Mouse (Mus musculus): ENCODE data around the gene Rnf19b.

Gene Rnf19b

DNA sequence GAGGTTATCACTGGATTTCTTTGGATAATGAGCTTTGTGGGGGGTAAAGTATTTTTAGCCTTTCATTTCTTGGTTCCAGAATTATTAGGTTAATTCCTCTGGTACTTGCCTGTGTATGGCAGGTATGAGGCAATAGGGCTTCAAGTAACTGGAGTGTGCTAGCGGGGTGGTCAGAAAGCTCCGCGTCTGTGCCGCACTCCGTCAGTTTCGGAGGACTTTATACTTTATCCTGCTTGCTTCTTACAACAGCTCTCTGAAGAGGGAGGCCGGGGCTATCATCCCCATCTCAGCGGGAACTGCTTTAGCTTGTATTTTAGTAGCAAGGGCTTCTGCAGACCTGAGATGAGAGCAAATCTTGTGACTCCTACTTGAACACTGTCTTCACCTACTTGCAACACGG, 21.1 kb downstream of the Rnf19b start:
- no peak for DNase-seq (ENCODE audit: low spot score)

DNA sequence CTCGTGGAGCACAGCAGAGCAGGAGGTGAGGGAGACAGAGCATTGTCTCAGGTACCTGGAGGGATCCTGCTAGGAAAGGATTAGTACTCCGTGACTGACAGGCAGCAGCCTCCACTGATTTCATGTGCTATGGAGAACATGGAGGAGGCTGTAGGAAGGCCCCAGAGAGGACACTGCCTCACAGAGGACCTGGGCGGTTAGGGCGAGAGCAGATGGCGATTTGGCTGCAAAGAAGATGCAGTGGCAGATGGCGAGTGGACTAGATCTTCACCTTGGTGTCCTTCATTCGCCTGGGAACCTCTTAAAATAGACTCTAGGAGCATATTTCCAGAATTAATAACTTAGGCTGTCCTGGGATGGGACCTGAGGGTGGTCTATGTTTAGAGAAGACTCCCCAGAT, 23.0 kb downstream of the Rnf19b start:
- no peak for DNase-seq (ENCODE audit: low spot score)

DNA sequence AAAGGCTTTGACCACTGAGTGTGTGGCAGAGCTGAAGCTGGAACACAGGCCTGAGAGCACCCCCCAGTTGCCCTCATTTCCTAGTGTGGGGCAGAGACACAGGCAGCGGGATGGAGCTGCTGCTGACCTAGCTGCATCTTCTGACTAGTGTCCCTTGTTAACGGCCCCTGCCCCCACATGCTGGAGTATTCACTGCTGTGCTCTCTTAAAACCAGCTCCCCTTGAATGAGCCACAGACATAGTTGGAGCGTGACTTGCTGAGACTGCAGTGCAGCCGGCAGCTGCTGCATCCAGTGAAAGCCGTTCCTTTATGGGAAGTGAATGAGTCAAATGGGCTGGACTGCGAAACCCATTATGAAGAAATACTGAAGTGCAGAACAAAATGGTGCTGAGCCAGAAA, 23.4 kb downstream of the Rnf19b start:
- DNase-seq (ENCODE audit: low spot score): no peak

DNA sequence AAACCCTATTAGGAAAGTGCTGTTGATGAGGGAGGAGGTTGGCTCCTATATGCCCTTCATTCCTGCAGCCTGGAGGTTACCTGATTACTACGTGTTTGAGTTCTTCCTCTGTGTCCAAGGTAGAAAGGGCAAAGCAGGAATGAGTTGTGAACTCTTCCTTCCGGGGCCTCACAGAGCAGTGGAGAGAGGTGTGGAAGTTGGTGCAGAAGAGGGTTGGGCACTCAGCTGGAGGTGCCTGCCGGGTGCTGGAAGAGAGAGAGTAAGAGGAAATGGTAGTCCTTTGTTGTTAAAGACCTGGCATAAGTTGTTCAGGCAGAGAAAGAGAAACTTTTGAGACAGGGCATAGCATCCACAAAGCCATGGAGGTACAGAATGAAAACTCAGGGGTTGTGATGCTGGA, 23.9 kb downstream of the Rnf19b start:
- DNase-seq (ENCODE audit: low spot score): no peak

DNA sequence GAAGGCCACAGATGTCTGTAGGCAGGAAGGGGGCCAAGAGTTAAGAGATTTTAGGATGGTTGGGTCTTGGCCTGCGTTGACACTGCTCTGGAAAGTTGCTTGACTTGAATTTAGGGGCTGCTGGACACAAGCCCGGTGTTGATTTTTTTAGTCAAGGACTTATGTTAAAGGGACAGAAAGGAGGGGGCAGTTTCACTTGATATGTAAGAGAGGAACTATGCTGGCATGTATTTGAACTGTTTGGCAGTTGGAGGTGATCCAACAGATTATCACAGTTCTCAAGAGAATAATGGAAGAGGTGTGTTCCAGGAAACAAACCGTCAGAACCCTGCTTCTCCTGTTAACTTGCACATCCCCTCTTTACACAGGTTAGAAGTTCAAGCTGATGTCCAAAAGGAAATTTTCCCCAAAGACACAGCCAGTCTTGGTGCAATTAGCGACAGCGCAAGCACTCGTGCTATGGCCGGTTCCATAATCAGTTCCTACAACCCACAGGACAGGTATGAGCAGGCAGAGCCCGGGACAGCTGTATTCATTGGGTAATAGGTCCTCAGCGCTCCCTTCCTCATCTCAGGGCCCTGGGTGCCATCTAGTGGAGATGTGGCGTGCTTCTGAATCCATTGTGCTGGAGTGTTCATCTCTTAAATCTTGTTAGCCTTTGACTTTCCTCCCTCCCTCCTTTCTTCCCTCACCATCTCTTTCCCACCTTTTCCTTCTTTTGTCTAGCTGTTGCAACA, 24.5 kb downstream of the Rnf19b start:
- peak; percentile 88 for DNase-seq (ENCODE audit: low spot score)

DNA sequence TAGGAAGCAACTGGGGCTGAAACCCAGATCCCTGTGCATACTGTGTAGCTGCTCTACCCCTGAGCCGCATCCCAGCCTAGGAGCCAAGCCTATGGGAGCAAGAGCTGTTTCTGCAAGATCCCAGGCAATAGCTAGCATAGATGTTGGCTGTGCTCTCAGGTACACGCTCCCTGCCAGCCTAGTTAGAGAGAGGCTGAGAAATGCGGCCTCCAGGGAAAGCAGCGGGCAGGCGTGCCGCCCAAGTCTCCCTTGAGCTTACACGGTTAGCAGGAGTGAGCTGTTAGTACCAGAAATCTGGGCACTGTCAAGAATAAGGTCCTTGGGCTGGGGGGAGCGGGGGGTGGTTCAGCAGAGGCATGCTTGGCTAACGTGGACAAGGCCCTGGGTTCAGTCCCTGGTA, 26.8 kb downstream of the Rnf19b start:
- no peak for DNase-seq (ENCODE audit: low spot score)

DNA sequence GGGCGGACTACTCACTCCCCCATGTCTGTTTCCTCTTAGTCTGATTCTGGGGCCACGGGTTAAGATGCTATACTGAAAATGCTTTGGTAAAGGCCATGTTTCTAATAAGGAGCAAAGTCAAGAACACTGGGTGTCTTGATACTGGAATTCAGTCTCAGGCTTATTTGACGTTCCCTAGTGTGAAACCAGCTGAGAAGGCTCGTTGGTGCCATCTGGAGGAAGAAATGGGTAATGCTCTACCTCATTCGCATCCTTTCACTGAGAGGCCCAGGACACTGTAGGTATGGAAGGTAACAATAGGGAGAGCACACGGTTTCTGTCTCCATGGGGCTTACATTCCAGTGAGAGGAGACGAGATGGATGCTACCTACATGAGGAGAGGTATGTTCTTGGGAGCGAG, 28.0 kb downstream of the Rnf19b start:
- DNase-seq (ENCODE audit: low spot score): peak; percentile 89

DNA sequence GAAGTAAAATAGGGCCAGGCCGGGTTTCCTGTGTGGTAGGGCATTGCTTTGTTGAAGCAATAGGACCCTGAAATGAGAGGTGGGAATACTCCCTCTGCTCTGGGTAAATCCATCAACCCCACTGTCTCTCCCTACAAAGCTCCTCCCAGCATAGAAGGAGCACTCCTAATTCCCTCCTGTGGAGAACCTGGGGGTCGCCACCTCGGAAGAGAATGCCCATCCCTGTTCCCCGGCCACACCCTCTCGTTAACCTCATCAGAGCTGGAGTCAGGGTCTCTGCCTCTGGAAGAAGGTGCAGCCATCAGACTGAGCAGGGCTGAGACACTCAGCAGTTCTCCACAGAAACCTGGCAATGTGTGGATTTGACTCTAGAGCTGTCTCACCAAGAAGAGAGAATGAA, 29.8 kb downstream of the Rnf19b start:
- DNase-seq (ENCODE audit: low spot score): no peak

DNA sequence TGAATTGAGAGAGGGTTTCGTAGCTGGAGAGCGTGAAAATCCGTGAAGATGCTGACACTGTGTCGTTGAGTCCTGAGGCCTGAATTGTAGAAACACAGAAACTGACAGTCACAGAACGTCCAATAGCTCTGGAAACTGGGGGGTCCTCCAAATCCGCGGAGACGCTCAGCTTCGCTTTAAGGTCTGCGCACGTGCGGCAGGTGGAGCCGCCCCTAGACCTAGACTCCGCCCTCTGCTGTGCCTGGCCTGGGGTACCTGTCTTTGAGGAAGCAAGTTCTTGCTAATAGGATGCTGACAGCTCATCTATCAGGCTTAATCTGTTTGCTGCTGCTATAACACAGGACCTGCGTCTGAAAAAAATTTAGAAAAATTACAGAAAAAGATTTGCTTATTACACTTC, 37.2 kb downstream of the Rnf19b start:
- no peak for DNase-seq (ENCODE audit: low spot score)

DNA sequence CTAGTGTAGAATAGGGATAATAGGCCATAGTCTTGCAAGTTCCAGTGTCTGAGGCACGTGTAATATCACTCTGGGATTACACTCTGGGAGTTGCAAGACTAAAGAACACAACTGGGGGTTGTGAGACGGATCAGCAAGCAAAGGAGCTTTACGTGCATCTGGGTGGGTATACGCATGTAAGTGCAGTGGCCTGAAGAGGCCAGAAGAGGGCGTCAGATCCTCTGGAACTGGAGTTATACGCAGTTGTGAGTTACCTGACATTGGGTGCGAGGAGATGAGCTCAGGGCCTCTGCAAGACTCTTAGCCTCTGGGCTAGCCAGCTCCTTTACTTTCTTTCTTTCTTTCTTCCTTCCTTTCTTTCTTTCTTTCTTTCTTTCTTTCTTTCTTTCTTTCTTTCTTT, 38.9 kb downstream of the Rnf19b start:
- no peak for DNase-seq (ENCODE audit: low spot score)

DNA sequence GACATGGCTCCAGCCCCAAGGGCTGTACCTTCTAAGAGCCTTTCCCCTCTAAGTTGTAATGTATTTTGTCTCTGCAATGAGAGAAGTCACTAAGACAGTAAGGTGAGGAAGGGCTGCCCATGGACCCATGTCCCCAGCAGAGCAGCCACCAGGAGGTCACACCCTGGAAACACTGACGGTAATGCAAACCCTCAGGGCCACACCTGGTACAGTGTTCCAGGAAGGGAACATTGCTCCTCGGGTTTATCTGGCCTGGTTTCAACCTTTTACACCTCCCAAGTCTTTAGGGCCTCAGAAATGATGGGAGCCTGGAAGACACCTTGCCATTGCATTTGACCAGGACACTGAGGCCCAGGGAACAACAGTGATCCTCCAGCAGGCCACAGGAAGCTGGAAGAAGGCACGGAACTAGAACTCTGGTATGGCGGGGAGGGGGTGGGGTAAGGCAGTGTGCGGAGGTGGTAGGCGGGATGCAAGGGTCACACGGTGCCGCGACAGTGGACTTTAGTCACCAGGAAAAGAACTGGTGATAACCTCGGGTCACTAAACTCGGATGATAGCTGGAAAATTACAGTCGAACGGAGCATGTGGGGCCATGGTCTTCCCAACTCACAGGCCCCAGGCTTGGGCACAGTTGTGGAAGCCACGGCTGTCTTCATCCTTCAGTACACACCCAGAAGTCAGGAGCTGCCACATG, 44.2 kb downstream of the Rnf19b start:
- no peak for DNase-seq (ENCODE audit: low spot score)

DNA sequence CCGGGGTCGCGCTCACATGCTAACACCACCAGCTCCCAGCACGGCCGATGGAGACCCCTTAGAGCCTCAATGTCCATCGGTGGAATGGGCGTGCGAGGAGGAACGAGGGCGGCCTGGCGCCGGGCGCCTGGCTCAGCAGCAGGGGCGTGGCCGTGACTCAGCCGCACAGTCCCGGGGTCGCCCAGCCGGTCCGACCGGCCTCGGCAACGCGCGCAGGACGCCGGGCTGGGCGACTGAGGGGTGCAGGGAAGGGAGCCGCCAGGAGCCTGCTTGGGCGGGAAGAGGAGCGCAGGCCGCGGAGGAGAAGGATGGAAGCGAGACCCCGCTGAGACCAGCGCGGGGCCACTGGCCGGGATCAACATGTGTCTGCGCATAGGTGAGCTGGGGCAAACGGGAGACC, 47.3 kb downstream of the Rnf19b start, which contains the start of gene Tmem54:
TSS of gene Tmem54 (plus strand) at position 193 of the 400 bp plus-strand sequence.
- no peak for DNase-seq (ENCODE audit: low spot score)

DNA sequence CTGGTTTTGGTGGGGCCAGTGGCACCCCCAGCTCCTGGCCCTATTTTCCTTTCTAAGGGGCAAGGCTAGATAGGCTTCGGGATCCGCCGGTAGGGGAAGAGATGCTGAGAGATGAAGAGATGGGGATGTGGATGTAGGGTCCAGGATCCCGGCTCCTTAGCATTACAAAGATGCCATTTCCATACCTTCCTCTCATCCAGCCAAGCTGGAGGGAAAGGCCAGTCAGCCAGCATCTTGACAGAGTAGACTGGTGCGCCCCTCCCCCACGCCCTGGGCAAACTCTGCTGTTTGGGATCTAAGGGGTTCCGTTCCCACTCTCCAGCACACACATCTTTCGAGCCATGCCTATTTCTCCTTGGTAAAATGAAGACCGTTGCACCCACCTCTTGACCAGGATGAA, 48.0 kb downstream of the Rnf19b start:
- DNase-seq (ENCODE audit: low spot score): no peak

DNA sequence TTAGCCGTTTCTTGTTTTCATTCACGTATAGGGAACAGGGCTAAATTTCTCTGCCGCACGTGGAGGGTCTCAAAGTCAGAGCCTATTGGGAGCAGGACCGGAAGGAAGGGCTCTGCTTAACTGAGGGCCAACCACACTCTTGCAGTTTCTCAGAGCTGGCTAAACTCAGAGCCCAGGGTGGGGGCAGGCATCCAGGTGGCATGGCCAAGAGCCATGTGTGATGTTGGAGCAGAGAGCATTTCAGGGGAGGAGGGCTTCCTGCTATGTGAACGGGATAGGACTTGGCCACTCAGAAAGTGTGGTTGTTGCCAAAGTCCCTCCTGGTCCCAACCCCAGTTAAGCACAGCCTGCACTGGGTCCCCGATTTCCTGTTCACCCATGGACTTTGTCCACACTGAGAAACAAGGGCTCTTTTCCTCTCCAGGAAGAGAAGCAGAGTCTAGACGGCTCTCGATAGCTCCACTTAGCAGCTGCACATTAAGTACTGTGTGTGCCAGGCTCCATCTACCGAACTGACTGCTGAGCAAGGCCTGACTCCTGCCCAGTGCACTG, 49.4 kb downstream of the Rnf19b start:
- no peak for DNase-seq (ENCODE audit: low spot score)

DNA sequence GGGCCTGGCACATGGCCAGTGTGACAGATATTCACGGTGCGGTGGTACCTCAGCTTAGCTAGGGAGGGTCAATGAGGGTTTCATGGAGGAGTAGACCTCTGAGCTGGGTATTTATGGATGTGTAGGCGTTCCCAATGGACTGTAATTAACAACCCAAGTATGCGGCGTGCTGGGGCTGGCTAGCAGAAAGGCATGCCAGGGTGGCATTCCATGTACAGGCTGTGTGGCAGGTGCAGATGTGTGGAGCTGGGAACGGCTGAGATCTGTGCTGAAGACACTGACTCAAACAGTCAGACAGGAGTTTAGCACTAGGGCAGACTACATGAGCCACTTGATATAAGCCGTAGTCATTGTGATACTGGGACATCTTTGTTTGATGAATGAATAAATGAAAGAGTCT, 50.6 kb downstream of the Rnf19b start:
- DNase-seq (ENCODE audit: low spot score): no peak

DNA sequence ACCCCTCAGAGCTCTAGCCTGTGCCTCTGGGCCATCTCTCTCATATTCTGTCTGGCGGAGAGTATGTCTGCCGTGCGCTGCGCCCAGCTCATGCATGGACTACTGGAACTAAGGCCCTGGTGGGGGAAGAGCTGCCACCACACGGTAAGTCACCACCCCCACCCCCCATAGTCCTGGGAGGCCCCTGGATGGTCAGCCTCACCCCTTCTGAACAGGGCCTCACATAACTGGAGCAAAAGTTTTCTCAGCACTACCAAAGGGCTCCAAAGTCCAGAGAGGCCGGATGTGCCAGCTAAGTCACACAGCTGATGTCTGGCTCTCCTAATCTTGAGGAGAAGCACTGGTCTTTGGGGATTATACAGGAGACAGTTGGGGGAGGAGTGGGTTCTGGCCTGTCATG, 52.7 kb downstream of the Rnf19b start:
- DNase-seq (ENCODE audit: low spot score): no peak

DNA sequence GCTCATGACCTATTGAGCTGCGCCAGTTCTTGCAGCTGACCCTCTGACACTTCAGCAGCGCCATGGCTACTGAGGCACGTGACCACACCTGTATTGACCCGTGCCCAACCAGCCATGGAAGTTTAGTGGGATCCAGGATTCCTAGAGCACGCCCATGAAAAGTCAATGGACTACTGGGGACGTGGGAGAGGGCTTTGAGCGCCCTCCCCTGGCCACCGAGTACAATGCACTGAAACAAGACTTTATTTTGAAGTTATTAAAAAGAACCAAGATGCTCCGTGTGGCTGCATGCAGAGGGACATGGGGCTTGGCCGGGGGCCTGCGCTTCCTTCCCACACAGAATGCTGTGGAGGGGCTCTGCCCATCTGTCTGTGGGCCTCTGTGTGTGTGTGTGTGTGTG, 53.3 kb downstream of the Rnf19b start:
- no peak for DNase-seq (ENCODE audit: low spot score)

DNA sequence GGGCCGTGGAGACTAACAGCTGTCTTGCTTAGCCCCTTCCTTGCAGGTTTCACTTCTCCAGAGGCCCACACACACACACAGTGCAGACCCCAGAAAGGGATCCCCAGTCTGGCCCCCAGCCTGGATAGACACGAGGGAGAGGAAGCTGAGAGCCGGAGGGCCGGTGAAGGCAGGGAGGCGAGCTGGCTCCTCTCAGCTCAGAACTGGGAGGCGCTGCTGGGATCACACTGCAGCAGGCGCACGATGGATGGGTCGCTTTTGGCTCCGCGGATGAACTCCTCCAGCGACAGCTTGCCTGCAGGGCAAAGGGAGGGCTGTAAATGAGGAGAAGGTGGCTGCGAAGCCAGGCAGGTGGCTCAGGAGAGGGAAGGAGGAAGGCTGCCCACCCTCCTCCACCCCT, 54.2 kb downstream of the Rnf19b start:
- no peak for DNase-seq (ENCODE audit: low spot score)

DNA sequence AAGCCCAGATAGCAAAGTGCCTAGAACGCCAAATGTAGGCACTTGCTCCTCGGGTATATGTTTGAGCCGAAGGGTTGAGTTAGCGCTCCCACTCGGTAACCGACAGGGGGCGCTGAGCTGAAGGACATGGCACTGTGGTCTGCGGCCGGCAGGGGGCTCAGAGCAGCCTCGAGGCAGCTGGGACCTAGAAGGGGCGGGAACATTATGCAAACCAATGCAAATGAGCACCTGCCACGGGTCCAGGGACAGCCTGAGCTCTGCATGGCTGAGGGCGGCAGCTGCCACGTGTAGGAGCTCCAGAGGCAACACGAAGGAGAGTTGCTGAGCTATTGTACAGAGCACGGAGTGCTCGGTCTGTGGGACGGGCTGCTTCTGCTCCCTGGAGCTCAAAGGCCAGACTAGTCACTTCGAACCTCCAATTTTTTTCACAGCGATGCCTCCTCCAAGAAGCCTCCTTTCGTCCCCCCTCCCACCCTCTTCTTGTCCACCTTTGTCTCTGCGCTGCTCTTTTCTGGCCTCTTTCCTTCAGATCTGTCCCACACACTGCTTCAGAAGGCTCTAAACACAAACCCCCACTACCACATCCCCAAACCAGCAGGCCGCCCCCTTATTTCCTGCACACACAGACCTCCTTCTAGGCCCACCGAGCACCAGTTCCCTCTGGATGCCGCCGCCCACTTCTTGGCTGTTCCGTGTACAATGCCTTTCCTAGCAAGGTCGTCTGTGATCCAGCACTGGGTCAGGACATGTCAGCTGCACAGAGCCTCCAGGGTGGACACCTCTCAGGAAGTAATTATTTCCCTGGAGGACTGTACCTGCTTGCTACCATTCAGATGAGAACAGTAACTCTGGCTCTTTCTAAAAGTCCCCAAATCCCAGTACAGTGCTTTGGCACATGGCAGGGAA, 55.3 kb downstream of the Rnf19b start:
- peak; percentile 89 for DNase-seq (ENCODE audit: low spot score)

DNA sequence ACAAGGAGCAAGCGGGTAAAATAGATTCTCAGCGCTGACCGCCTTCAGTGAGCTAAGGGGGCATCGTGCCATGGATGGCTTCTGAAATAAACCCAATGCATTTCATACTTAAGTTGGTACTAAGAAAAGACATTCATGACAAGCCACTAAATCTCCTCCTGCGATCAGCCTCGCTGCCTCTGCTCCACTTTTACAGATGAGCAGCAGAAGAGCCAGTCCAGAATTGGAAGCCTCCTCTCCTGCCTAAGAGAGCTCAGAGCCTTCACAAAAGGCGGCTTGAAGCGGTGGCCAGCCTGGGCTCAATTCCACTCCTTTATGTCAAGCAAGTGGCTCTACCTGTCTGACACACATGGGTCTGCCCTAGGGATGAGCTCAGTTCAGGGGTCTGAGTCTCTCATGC, 58.6 kb downstream of the Rnf19b start:
- DNase-seq (ENCODE audit: low spot score): no peak

DNA sequence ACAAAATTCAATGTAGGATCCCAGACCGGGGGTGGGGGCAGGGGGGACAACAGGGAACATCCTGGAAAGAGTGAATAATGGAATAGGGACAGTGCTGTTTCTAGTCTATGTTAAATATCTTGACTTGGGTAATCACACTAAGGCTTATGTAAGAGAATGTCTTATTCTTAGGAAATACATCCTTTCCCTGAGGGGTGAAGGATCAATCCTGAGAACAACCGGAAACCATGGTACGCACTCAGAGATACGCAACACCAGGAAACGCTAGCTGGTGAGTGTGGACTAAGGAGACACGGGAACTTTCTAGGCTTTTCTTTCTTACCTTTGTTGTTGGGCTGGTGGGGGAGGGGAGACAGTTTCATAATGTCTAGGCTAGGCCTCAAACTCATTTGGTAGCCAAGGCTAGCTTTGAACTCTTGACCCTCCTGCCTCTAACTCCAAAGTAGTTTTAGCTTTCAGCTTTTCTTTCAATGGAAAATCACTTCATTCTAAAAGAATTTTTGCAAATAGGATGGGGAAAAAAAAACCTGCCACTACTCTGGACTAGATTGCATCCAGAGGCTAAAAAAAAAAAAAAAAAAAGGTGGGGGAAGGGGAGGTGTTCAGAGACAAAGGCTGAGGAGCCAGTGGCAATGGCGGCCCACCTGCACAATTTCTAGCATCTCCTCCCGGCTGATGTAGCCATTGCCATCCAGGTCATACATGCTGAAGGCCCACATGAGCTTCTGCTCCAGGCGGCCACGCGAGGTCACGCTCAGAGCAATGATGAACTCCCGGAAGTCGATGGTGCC, 59.8 kb downstream of the Rnf19b start:
- no peak for DNase-seq (ENCODE audit: low spot score)

DNA sequence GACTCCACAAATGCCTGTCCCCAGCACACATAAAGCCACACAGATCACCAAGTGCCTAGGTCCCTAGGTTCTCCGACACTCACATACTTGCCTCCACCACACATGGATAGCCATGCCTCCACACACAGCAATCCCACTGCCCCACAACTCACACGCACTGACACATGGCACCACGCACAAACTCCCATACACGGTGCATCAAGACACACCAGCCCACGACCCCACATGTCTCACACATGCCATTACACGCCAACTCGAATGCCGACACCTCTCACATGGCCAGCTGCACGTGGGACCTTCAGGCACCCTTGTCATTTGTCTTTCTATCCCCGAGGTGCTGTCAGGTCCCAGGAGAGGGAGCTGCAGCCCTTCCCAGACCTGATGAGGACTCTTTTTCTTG, 61.6 kb downstream of the Rnf19b start:
- DNase-seq (ENCODE audit: low spot score): no peak

All from embryo, embryonic 10.5 days (tissue).